Mouse (Mus musculus) urinary bladder, adult 2 months (tissue): Measurements from ENCODE around the gene Cdca8. TPM values are rescaled to one million over a fixed set of nuclear protein-coding genes. Genes with fewer than 3 reads are reported as not detected.
"Not testable (repeated sequence)": the region's sequence is repeated elsewhere in the genome, so short reads cannot be mapped to it uniquely, and the experiment has no call there.

Source experiments
- DNase-seq: peaks from one replicate; pipeline ENCODE4 v3.0.0; 2022; ENCODE audit warnings: low spot score
- polyA plus RNA-seq: library from polyadenylated mRNA; depleted of rRNA; stranded (reverse); fragments of >200 nt; gene quantifications from 2 replicates; pipeline ENCODE4 v1.2.3, GENCODE M21; 2012; rRNA removed

The Cdca8 gene
- 2.0 and 3.3 TPM in 2 replicates for polyA plus RNA-seq

GRCm38 (mm10) chr4:124939211-124939610 lies at the start of gene Cdca8:
Cdca8 (minus strand) TSS chr4:124939311.
- DNase-seq, result not testable (repeated sequence)

- no peak for DNase-seq
Measured at GRCm38 (mm10) chr4:124988382-124988781, 49.3 kb upstream of the Cdca8 start.

- DNase-seq, result no peak
Measured at GRCm38 (mm10) chr4:124987711-124988097, 48.6 kb upstream of the Cdca8 start.

GRCm38 (mm10) chr4:124986739-124987710 lies 47.9 kb upstream of the Cdca8 start:
- DNase-seq, result no peak

- peak; percentile 31 for DNase-seq
Measured at GRCm38 (mm10) chr4:124985671-124986602, 46.8 kb upstream of the Cdca8 start, which contains the start of gene Rspo1. Rspo1 (plus strand) TSS chr4:124986430.

GRCm38 (mm10) chr4:124984871-124985670 lies 46.0 kb upstream of the Cdca8 start:
- DNase-seq, result no peak

GRCm38 (mm10) chr4:124983893-124984526 lies 44.9 kb upstream of the Cdca8 start:
- DNase-seq, result no peak

GRCm38 (mm10) chr4:124978201-124978600 lies 39.1 kb upstream of the Cdca8 start:
- DNase-seq, result no peak

GRCm38 (mm10) chr4:124973296-124973695 lies 34.2 kb upstream of the Cdca8 start:
- DNase-seq, result no peak

GRCm38 (mm10) chr4:124972316-124972715 lies 33.2 kb upstream of the Cdca8 start:
- DNase-seq, result no peak

- DNase-seq, result no peak
Measured at GRCm38 (mm10) chr4:124971094-124971493, 32.0 kb upstream of the Cdca8 start.

- DNase-seq, result no peak
Measured at GRCm38 (mm10) chr4:124970677-124971076, 31.6 kb upstream of the Cdca8 start.

- no peak for DNase-seq
Measured at GRCm38 (mm10) chr4:124970194-124970593, 31.1 kb upstream of the Cdca8 start.

- no peak for DNase-seq
Measured at GRCm38 (mm10) chr4:124969219-124969848, 30.2 kb upstream of the Cdca8 start.

- no peak for DNase-seq
Measured at GRCm38 (mm10) chr4:124968711-124969110, 29.6 kb upstream of the Cdca8 start.

GRCm38 (mm10) chr4:124964912-124965599 lies 25.9 kb upstream of the Cdca8 start:
- no peak for DNase-seq

GRCm38 (mm10) chr4:124962576-124962975 lies 23.5 kb upstream of the Cdca8 start:
- no peak for DNase-seq

- DNase-seq, result no peak
Measured at GRCm38 (mm10) chr4:124960940-124961339, 21.8 kb upstream of the Cdca8 start.

- no peak for DNase-seq
Measured at GRCm38 (mm10) chr4:124959062-124959461, 20.0 kb upstream of the Cdca8 start.

GRCm38 (mm10) chr4:124957284-124957683 lies 18.2 kb upstream of the Cdca8 start:
- no peak for DNase-seq
